Mouse (Mus musculus): Measurements from ENCODE around the gene Crhr2. TPM values are rescaled to one million over a fixed set of nuclear protein-coding genes. Genes with fewer than 3 reads are reported as not detected.

The Crhr2 gene
- 0.07 and 0.15 TPM in 2 replicates for polyA plus RNA-seq (2012; rRNA removed)

DNA sequence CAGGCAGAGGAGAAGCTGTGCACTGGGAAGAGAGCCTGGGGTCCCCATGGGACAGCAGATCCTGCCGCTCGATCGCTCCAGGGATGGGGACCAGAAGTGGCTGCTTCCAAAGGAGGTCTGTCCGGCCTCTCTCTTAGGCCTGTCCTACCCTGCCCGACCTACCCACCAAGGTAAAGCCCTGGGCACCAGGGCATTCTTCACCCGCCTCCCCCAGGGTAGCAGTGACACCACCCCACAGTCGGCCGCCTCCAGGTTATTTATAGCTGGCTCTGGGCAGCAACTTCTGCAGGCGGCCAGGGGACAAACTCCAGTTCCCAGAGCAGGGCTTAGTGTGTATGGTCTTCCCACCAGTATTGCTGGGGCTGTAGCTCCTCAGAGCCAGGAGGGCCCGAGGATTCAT, at the start of gene Crhr2:
TSS of gene Crhr2 (minus strand) at position 223 of the 400 bp plus-strand sequence.
- Histone ChIP-seq H3K4me3 (ENCODE audit: control insufficient read depth, low read depth, low read length) (no peak within 1 kb of the TSS), H3K27ac (ENCODE audit: control insufficient read depth, insufficient read depth, low read depth, low read length) (no peak within 1 kb of the TSS), H3K36me3 (ENCODE audit: control insufficient read depth, insufficient read depth, low read length) (no peaks in the 10 kb centered on the region), H3K27me3 (ENCODE audit: control insufficient read depth, insufficient read depth, low read length) (no peaks in the 10 kb centered on the region), H3K4me1 (ENCODE audit: control insufficient read depth, insufficient read depth, low read length) (no peaks in the 10 kb centered on the region)
- no peak for TF ChIP-seq POLR2A (IDR thresholded peaks at IDR 0.05; ENCODE audit: control insufficient read depth, low read depth, low read length)
- TF ChIP-seq CTCF (IDR thresholded peaks at IDR 0.05; ENCODE audit: control insufficient read depth, insufficient read depth, insufficient replicate concordance, low read depth, low read length): no peak

DNA sequence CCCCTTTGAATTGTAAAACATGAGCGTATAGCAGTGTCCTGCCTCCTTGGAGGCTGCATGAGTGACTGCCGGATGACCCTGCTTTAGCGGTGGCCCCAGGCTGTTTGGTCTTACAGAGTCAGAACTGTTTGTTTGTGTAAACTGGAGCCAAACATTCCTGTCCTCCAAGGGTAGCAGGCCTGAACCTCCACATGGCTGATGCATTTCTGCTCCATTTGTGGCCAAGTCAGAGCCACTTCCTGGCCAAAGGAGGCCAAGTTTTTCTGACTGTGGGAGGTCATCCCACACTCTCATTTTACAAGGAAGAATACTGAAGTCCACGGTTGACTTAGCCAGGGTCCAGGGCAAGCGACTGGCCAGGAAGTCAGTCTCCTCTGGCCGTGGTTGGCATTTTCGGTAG, 46.7 kb upstream of the Crhr2 start:
- Histone ChIP-seq H3K4me1 (ENCODE audit: control insufficient read depth, insufficient read depth, low read length) (no peaks in the 10 kb centered on the region), H3K36me3 (ENCODE audit: control insufficient read depth, insufficient read depth, low read length) (no peaks in the 10 kb centered on the region), H3K27me3 (ENCODE audit: control insufficient read depth, insufficient read depth, low read length) (no peaks in the 10 kb centered on the region), H3K4me3 (ENCODE audit: control insufficient read depth, low read depth, low read length) (no peak overlapping the region), H3K27ac (ENCODE audit: control insufficient read depth, insufficient read depth, low read depth, low read length) (no peak overlapping the region)
- TF ChIP-seq POLR2A (IDR thresholded peaks at IDR 0.05; ENCODE audit: control insufficient read depth, low read depth, low read length) (no peak), CTCF (IDR thresholded peaks at IDR 0.05; ENCODE audit: control insufficient read depth, insufficient read depth, insufficient replicate concordance, low read depth, low read length) (no peak)

DNA sequence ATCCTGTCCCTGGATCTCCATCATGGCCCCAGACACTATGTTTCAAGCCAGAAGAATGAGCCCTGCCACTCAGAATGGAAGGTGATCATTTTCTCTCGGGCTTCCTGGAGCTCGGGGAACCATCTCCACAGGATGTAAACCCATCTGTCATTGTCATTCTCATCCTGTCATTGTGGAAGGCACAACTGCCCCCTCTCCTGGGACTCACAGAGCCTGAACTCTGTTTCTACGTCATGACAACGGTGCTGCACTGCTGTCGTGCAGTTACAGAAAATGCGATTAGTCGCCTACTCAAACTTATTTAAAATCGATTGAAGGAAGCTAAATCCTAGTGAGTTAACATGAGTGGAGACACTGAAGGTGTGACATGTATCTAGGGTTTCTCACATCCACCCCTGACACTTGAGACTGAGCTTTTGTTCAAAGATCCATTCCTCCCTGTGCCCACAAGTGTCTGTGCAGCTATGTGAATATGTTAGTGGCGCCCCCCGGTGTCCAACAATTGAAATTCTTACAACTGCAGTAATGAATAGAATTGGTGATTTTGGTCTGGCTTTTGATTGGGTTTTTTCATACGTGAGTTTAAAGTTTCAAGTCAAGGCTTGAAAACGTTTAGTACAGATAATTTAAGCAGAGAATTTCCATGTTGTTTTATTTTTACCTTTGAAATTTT, 44.4 kb upstream of the Crhr2 start:
- no peaks in the 10 kb centered on the region for H3K27me3 ChIP-seq (ENCODE audit: control insufficient read depth, insufficient read depth, low read length)
- TF ChIP-seq CTCF (IDR thresholded peaks at IDR 0.05; ENCODE audit: control insufficient read depth, insufficient read depth, insufficient replicate concordance, low read depth, low read length) (no peak), POLR2A (IDR thresholded peaks at IDR 0.05; ENCODE audit: control insufficient read depth, low read depth, low read length) (no peak)
- H3K36me3 ChIP-seq (ENCODE audit: control insufficient read depth, insufficient read depth, low read length): no peaks in the 10 kb centered on the region
- no peak overlapping the region for H3K27ac ChIP-seq (ENCODE audit: control insufficient read depth, insufficient read depth, low read depth, low read length)
- no peak overlapping the region for H3K4me3 ChIP-seq (ENCODE audit: control insufficient read depth, low read depth, low read length)
- no peaks in the 10 kb centered on the region for H3K4me1 ChIP-seq (ENCODE audit: control insufficient read depth, insufficient read depth, low read length)

DNA sequence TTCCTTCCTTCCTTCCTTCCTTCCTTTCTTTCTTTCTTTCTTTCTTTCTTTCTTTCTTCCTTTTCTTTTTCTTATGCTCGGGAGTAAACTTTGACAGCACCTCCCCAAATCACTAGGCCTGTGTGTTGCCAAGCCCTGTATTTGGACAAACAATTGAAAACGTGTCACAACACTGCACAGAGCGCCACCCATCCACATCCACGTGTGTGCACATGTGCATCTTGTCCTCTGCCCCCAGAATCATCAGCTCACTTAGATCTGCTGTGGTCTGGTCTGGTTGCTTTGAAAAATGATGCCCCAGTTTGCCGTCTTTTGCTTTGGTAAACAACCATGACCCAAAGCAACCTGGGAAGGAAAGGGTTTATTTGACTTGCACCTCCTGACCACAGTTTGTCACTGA, 43.1 kb upstream of the Crhr2 start:
- Histone ChIP-seq H3K4me1 (ENCODE audit: control insufficient read depth, insufficient read depth, low read length) (no peaks in the 10 kb centered on the region), H3K27ac (ENCODE audit: control insufficient read depth, insufficient read depth, low read depth, low read length) (no peak overlapping the region), H3K36me3 (ENCODE audit: control insufficient read depth, insufficient read depth, low read length) (no peaks in the 10 kb centered on the region), H3K27me3 (ENCODE audit: control insufficient read depth, insufficient read depth, low read length) (no peaks in the 10 kb centered on the region), H3K4me3 (ENCODE audit: control insufficient read depth, low read depth, low read length) (no peak overlapping the region)
- TF ChIP-seq POLR2A (IDR thresholded peaks at IDR 0.05; ENCODE audit: control insufficient read depth, low read depth, low read length) (no peak), CTCF (IDR thresholded peaks at IDR 0.05; ENCODE audit: control insufficient read depth, insufficient read depth, insufficient replicate concordance, low read depth, low read length) (no peak)

DNA sequence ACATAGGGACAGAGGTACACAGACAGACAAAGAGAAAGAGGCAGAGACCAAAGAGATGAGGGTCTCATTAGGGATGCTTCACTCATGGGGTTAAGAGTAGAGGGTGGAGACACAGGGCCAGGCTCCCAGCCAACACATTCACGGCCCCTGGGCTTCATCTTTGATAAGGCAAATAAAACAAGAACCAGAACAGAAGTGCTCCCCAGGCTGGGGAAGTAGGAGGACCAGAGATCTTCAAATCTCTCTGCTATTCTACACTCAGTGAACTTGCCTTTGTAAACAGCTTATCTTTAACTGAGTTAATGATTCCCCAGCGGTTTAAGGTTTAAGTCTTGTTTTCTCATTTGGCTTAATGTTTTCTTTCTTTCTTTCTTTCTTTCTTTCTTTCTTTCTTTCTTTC, 42.6 kb upstream of the Crhr2 start:
- H3K36me3 ChIP-seq (ENCODE audit: control insufficient read depth, insufficient read depth, low read length): no peaks in the 10 kb centered on the region
- H3K4me1 ChIP-seq (ENCODE audit: control insufficient read depth, insufficient read depth, low read length): no peaks in the 10 kb centered on the region
- no peak for TF ChIP-seq POLR2A (IDR thresholded peaks at IDR 0.05; ENCODE audit: control insufficient read depth, low read depth, low read length)
- no peak for TF ChIP-seq CTCF (IDR thresholded peaks at IDR 0.05; ENCODE audit: control insufficient read depth, insufficient read depth, insufficient replicate concordance, low read depth, low read length)
- H3K4me3 ChIP-seq (ENCODE audit: control insufficient read depth, low read depth, low read length): no peak overlapping the region
- no peak overlapping the region for H3K27ac ChIP-seq (ENCODE audit: control insufficient read depth, insufficient read depth, low read depth, low read length)
- H3K27me3 ChIP-seq (ENCODE audit: control insufficient read depth, insufficient read depth, low read length): no peaks in the 10 kb centered on the region

DNA sequence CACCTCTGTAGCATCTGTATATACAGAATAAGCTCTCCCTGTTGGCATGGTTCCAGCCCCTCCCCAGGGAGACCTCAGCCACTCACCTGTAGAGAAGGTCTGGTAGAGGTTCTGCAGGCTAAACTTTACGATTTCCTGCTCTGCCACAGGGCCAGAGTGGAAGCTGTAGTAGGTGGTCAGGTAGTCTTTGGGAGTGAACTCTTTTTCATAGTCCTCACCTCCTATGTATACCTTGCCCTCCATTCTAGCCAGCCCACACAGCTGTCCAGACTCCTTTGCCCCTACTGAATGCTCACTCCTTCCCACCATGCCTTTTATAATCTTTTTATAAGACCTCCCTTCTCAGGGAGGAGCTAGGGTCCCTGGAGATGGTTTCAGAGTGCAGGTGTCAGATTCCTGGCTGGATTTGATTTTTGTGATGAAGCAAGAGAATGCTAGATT, 41.9 kb upstream of the Crhr2 start, which contains the start of gene Inmt:
TSS of gene Inmt (minus strand) at position 303 of the 441 bp plus-strand sequence.
- no peaks in the 10 kb centered on the region for H3K27me3 ChIP-seq (ENCODE audit: control insufficient read depth, insufficient read depth, low read length)

DNA sequence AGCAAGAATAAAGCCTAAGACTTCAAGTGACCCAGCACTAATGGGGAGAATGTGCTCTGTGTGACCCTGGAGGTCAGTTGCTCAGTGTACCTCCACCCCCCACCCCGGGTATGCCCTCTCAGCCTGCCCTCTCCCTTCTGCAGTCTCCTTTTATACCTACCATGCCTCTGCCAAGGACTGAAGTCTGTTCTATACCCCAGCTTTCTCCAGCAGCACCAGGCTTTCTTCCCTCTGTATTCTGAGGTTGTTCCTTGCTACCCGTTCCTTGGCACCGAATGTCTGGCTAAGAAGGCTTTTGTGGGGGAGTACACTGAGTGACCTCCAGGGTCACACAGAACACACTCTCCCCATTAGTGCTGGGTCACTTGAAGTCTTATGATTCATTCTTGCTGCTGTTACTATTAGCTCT, 41.1 kb upstream of the Crhr2 start:
- H3K4me3 ChIP-seq (ENCODE audit: control insufficient read depth, low read depth, low read length): no peak overlapping the region
- no peak overlapping the region for H3K27ac ChIP-seq (ENCODE audit: control insufficient read depth, insufficient read depth, low read depth, low read length)
- no peaks in the 10 kb centered on the region for H3K27me3 ChIP-seq (ENCODE audit: control insufficient read depth, insufficient read depth, low read length)
- no peaks in the 10 kb centered on the region for H3K36me3 ChIP-seq (ENCODE audit: control insufficient read depth, insufficient read depth, low read length)
- TF ChIP-seq CTCF (IDR thresholded peaks at IDR 0.05; ENCODE audit: control insufficient read depth, insufficient read depth, insufficient replicate concordance, low read depth, low read length) (no peak), POLR2A (IDR thresholded peaks at IDR 0.05; ENCODE audit: control insufficient read depth, low read depth, low read length) (no peak)
- H3K4me1 ChIP-seq (ENCODE audit: control insufficient read depth, insufficient read depth, low read length): no peaks in the 10 kb centered on the region

More for the DNA sequence above, 41.9 kb upstream of the Crhr2 start, which contains the start of gene Inmt:
- Histone ChIP-seq H3K27ac (ENCODE audit: control insufficient read depth, insufficient read depth, low read depth, low read length) (no peak within 1 kb of the TSS), H3K4me1 (ENCODE audit: control insufficient read depth, insufficient read depth, low read length) (no peaks in the 10 kb centered on the region), H3K36me3 (ENCODE audit: control insufficient read depth, insufficient read depth, low read length) (no peaks in the 10 kb centered on the region), H3K4me3 (ENCODE audit: control insufficient read depth, low read depth, low read length) (no peak within 1 kb of the TSS)
- no peak for TF ChIP-seq POLR2A (IDR thresholded peaks at IDR 0.05; ENCODE audit: control insufficient read depth, low read depth, low read length)
- no peak for TF ChIP-seq CTCF (IDR thresholded peaks at IDR 0.05; ENCODE audit: control insufficient read depth, insufficient read depth, insufficient replicate concordance, low read depth, low read length)

Measured in testis, adult 2 months (tissue).